Mouse (Mus musculus) C2C12 (cell line): ENCODE measurements around the gene Dlec1.

Experiments
- CEBPB ChIP-seq: IDR thresholded peaks from one replicate; pipeline ENCODE4 v1.6.1; 2011; ENCODE audit warnings: low read depth, mild to moderate bottlenecking, control low read depth, moderate library complexity
- CTCF ChIP-seq: IDR thresholded peaks from one replicate; pipeline ENCODE4 v1.5.1; 2011; ENCODE audit not compliant: control insufficient read depth, insufficient read depth, insufficient read length
- FOSL1 ChIP-seq: IDR thresholded peaks from one replicate; pipeline ENCODE4 v1.8.0; 2011; ENCODE audit warnings: mild to moderate bottlenecking, low read length; ENCODE audit not compliant: poor library complexity, insufficient read depth, severe bottlenecking
- MYOD1 ChIP-seq: IDR thresholded peaks from one replicate; pipeline ENCODE4 v1.6.1; 2011; ENCODE audit warnings: low read depth; ENCODE audit not compliant: control insufficient read depth, insufficient read length
- MYOG ChIP-seq: IDR thresholded peaks from one replicate; pipeline ENCODE4 v1.6.1; 2011; ENCODE audit not compliant: control insufficient read depth, insufficient read length; ENCODE audit errors: extremely low read depth
- USF1 ChIP-seq: IDR thresholded peaks from one replicate; pipeline ENCODE4 v1.6.1; 2011; ENCODE audit warnings: low read depth, mild to moderate bottlenecking, control low read depth, moderate library complexity

- TF ChIP-seq CTCF, result no peak
- TF ChIP-seq MYOD1, result no peak
- TF ChIP-seq MYOG, result no peak
- no peak for TF ChIP-seq CEBPB
- no peak for TF ChIP-seq USF1
- TF ChIP-seq FOSL1, result no peak
Measured at GRCm38 (mm10) chr9:119158861-119159260, 56.6 kb downstream of the Dlec1 start, which contains the start of gene Gm47289.
